ENCODE assay signal across 18 mouse cellular contexts in the genomic region with DNA sequence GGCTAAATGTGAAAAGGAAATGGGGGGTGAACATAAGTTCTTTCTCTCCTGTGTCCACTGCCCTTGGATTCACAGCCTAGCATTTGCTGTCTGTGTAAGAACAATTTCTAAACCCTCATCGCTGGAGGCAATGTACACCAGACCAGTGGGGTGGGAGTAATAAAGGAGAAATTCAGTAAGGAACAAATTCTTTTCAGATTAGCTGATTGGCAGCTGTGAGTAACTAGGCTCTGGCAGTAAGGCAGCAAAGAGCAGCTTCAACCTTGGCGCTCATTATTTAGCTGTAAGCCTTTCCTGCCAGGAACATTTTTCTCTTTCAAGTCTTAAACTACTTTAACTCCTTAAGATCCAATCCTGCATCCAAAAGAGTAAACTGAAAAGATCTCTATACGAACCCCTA.
DNase-seq lines count a peak whose midpoint lies in the region; ATAC-seq lines count a peak whose summit lies in the region.
"Had no signal": no experiment of that assay in that cellular context is flagged by ENCODE, and none has a peak within 500 bp of the region (broad histone marks: within the 10 kb centered on the region; RNA-seq: fewer than 3 reads in every experiment).

No protein-coding gene starts in this region.

- H3K9me3 ChIP-seq in forebrain, embryonic 12.5 days = no peaks in the 10 kb centered on the region
- H3K9me3 ChIP-seq in forebrain, embryonic 11.5 days (ENCODE audit: control insufficient read depth, low read length) = no peaks in the 10 kb centered on the region
- H3K9me3 ChIP-seq in limb, embryonic 12.5 days = no peaks in the 10 kb centered on the region
- no peaks in the 10 kb centered on the region for H3K9me3 ChIP-seq in heart, embryonic 11.5 days (replicated peaks; ENCODE audit: control insufficient read depth, low read length)
- H3K9me3 ChIP-seq: embryonic facial prominence, embryonic 13.5 days; heart, embryonic 15.5 days; lung, embryonic 15.5 days; neural tube, embryonic 12.5 days had no signal

- H3K4me1 ChIP-seq in forebrain, embryonic 12.5 days = peaks cover 27% of the 10 kb centered on the region
- H3K4me1 ChIP-seq in forebrain, embryonic 11.5 days (replicated peaks; ENCODE audit: control insufficient read depth, insufficient read depth, low read length) = no peaks in the 10 kb centered on the region; the same call in 1 of the 2 replicates
- H3K4me1 ChIP-seq in limb, embryonic 12.5 days (replicated peaks) = peaks cover 35% of the 10 kb centered on the region
- H3K4me1 ChIP-seq in heart, embryonic 11.5 days (ENCODE audit: control insufficient read depth, insufficient read depth, low read length) = no peaks in the 10 kb centered on the region
- H3K4me1 ChIP-seq: heart, embryonic 15.5 days; lung, embryonic 15.5 days had no signal

- H3K27ac ChIP-seq in forebrain, embryonic 12.5 days = peak overlapping the region; percentile 21; the same call in 1 of the 2 replicates
- no peak overlapping the region for H3K27ac ChIP-seq in forebrain, embryonic 11.5 days (ENCODE audit: low read depth, low read length)
- peak overlapping the region; percentile 56; the same call in 1 of the 2 replicates for H3K27ac ChIP-seq in limb, embryonic 12.5 days
- H3K27ac ChIP-seq in heart, embryonic 11.5 days (ENCODE audit: low read depth, low read length) = no peak overlapping the region
- H3K27ac ChIP-seq: embryonic facial prominence, embryonic 13.5 days; heart, embryonic 15.5 days; lung, embryonic 15.5 days; neural tube, embryonic 12.5 days had no signal

- peak; percentile 24; the same call in 1 of the 2 replicates for ATAC-seq in forebrain, embryonic 12.5 days (ENCODE audit: low FRiP score)
- no peak; the same call in 1 of the 2 replicates for ATAC-seq in forebrain, embryonic 11.5 days (replicated peaks; ENCODE audit: low FRiP score)
- ATAC-seq in limb, embryonic 12.5 days (ENCODE audit: insufficient number of reproducible peaks, insufficient read depth, low FRiP score, low TSS enrichment, low read depth) = no peak
- ATAC-seq in heart, embryonic 11.5 days (replicated peaks; ENCODE audit: insufficient number of reproducible peaks, low FRiP score, low TSS enrichment) = no peak
- ATAC-seq: inflammation-experienced regulatory T-cells, adult 6 months had no signal

- H3K36me3 ChIP-seq in forebrain, embryonic 12.5 days (replicated peaks) = no peaks in the 10 kb centered on the region
- H3K36me3 ChIP-seq in forebrain, embryonic 11.5 days (ENCODE audit: control insufficient read depth, insufficient read depth, low read length) = no peaks in the 10 kb centered on the region
- no peaks in the 10 kb centered on the region for H3K36me3 ChIP-seq in limb, embryonic 12.5 days
- no peaks in the 10 kb centered on the region for H3K36me3 ChIP-seq in heart, embryonic 11.5 days (ENCODE audit: control insufficient read depth, insufficient read depth, low read length)
- H3K36me3 ChIP-seq: embryonic facial prominence, embryonic 13.5 days; heart, embryonic 15.5 days; lung, embryonic 15.5 days; neural tube, embryonic 12.5 days had no signal

- no peak overlapping the region for H3K4me2 ChIP-seq in forebrain, embryonic 12.5 days
- H3K4me2 ChIP-seq in forebrain, embryonic 11.5 days (ENCODE audit: low read depth, low read length, severe bottlenecking) = no peak overlapping the region
- peak overlapping the region; percentile 19 for H3K4me2 ChIP-seq in limb, embryonic 12.5 days
- no peak overlapping the region for H3K4me2 ChIP-seq in heart, embryonic 11.5 days
- H3K4me2 ChIP-seq: embryonic facial prominence, embryonic 13.5 days; heart, embryonic 15.5 days; lung, embryonic 15.5 days; neural tube, embryonic 12.5 days had no signal

- H3K27me3 ChIP-seq in forebrain, embryonic 12.5 days = no peaks in the 10 kb centered on the region
- no peaks in the 10 kb centered on the region for H3K27me3 ChIP-seq in forebrain, embryonic 11.5 days (ENCODE audit: control insufficient read depth, insufficient read depth, low read length)
- H3K27me3 ChIP-seq in limb, embryonic 12.5 days = no peaks in the 10 kb centered on the region
- no peaks in the 10 kb centered on the region for H3K27me3 ChIP-seq in heart, embryonic 11.5 days (ENCODE audit: control insufficient read depth, insufficient read depth, low read length)
- H3K27me3 ChIP-seq: embryonic facial prominence, embryonic 13.5 days; heart, embryonic 15.5 days; lung, embryonic 15.5 days; neural tube, embryonic 12.5 days had no signal

- WGBS in forebrain, embryonic 12.5 days = 15% methylated on average over 3 of the region's 3 CpGs
- 23% methylated on average over 3 of the region's 3 CpGs for WGBS in forebrain, embryonic 11.5 days
- WGBS in limb, embryonic 12.5 days = 12% methylated on average over 3 of the region's 3 CpGs
- 52% methylated on average over 3 of the region's 3 CpGs for WGBS in heart, embryonic 11.5 days (ENCODE audit: insufficient replicate concordance)

- H3K4me3 ChIP-seq in forebrain, embryonic 12.5 days (replicated peaks) = no peak overlapping the region
- H3K4me3 ChIP-seq in forebrain, embryonic 11.5 days (ENCODE audit: low read depth, low read length) = no peak overlapping the region
- no peak overlapping the region for H3K4me3 ChIP-seq in limb, embryonic 12.5 days (replicated peaks)
- no peak overlapping the region for H3K4me3 ChIP-seq in heart, embryonic 11.5 days (ENCODE audit: low read depth, low read length)
- H3K4me3 ChIP-seq: embryonic facial prominence, embryonic 13.5 days; heart, embryonic 15.5 days; lung, embryonic 15.5 days; neural tube, embryonic 12.5 days had no signal

- H3K9ac ChIP-seq in forebrain, embryonic 12.5 days = no peak overlapping the region
- H3K9ac ChIP-seq in forebrain, embryonic 11.5 days (ENCODE audit: low read length) = no peak overlapping the region
- no peak overlapping the region for H3K9ac ChIP-seq in limb, embryonic 12.5 days (replicated peaks)
- H3K9ac ChIP-seq in heart, embryonic 11.5 days (ENCODE audit: low read depth, low read length) = no peak overlapping the region
- H3K9ac ChIP-seq: embryonic facial prominence, embryonic 13.5 days; heart, embryonic 15.5 days; lung, embryonic 15.5 days; neural tube, embryonic 12.5 days had no signal

- DNase-seq in forebrain, embryonic 11.5 days (ENCODE audit: low spot score) = no peak
- peak; percentile 1 for DNase-seq in retina, postnatal 1 day
- no peak for DNase-seq in retina, embryonic 14.5 days (ENCODE audit: low spot score)
- no peak for DNase-seq in spleen, postnatal 4 days (ENCODE audit: low spot score in 2 of 2)
- no peak for DNase-seq in heart, postnatal 4 days
- DNase-seq: adrenal gland, adult 2 months; cerebellum, adult 9-10 months; gastrocnemius, postnatal 25 days; kidney, postnatal 10 days; liver had no signal

Comparison
In these comparisons a context has a peak if more than half of its experiments do, and no peak if none do; other contexts are left out.
1. H3K27ac ChIP-seq: peak in forebrain, embryonic 12.5 days (single experiment) and limb, embryonic 12.5 days (single experiment); none in forebrain, embryonic 11.5 days (single experiment) and heart, embryonic 11.5 days (single experiment).